15 mouse cellular contexts compared by ENCODE assay signal in the genomic region with DNA sequence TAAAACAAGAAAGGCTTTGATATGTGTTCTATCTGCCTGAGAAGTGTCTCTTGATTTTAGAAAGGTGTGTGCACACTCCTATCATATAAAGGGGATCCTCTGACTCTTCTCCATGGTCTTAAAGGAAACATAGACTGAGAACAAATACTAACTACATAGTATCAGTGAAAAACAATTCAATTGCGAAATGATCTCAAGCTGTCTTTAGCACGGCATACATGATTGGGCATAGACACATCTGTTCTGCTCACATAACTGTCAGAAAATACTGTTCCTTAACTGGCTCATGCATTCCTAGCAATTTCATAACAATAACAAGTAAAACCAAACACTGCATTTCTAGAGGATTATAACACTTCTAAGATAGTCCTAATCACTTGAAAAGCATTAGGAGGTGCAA.
"Had no signal": no experiment of that assay in that cellular context is flagged by ENCODE, and none has a peak within 500 bp of the region (broad histone marks: within the 10 kb centered on the region; RNA-seq: fewer than 3 reads in every experiment).

No protein-coding gene starts in this region.

- H3K27me3 ChIP-seq: midbrain, embryonic 12.5 days; neural tube, embryonic 12.5 days; stomach, embryonic 15.5 days had no signal

- DNase-seq: lung, embryonic 14.5 days; lung, postnatal 10 days; lung, postnatal 4 days; midbrain, embryonic 14.5 days; right cerebral cortex, postnatal 14 days; thymus, adult 2 months; thymus, postnatal 25 days; thymus, postnatal 4 days had no signal

- H3K4me1 ChIP-seq: midbrain, embryonic 10.5 days; midbrain, embryonic 12.5 days; neural tube, embryonic 12.5 days; stomach, embryonic 15.5 days had no signal

- H3K27ac ChIP-seq: liver, embryonic 14.5 days; midbrain, embryonic 10.5 days; midbrain, embryonic 12.5 days; neural tube, embryonic 12.5 days; stomach, embryonic 15.5 days; stomach, postnatal 0 days had no signal

- H3K4me2 ChIP-seq: lung, embryonic 14.5 days; midbrain, embryonic 12.5 days; neural tube, embryonic 12.5 days; stomach, embryonic 15.5 days had no signal

- H3K4me3 ChIP-seq: midbrain, embryonic 10.5 days; midbrain, embryonic 12.5 days; neural tube, embryonic 12.5 days; stomach, embryonic 15.5 days had no signal

- ATAC-seq: midbrain, embryonic 16.5 days had no signal

- H3K9me3 ChIP-seq: midbrain, embryonic 10.5 days; midbrain, embryonic 12.5 days; neural tube, embryonic 12.5 days; stomach, embryonic 15.5 days had no signal

- H3K9ac ChIP-seq: liver, embryonic 14.5 days; lung, embryonic 14.5 days; midbrain, embryonic 12.5 days; neural tube, embryonic 12.5 days; stomach, embryonic 15.5 days had no signal

- H3K36me3 ChIP-seq: midbrain, embryonic 10.5 days; midbrain, embryonic 12.5 days; neural tube, embryonic 12.5 days; stomach, embryonic 15.5 days had no signal
